Mouse (Mus musculus) kidney, postnatal 25 days (tissue): Measurements from ENCODE around the gene Gcnt1.

Experiments used
- DNase-seq, 2 experiments: peaks; one replicate each; pipeline ENCODE4 v3.0.0; 2021; ENCODE audit warnings: mixed read lengths in 2 of 2

Gcnt1 gene

DNA sequence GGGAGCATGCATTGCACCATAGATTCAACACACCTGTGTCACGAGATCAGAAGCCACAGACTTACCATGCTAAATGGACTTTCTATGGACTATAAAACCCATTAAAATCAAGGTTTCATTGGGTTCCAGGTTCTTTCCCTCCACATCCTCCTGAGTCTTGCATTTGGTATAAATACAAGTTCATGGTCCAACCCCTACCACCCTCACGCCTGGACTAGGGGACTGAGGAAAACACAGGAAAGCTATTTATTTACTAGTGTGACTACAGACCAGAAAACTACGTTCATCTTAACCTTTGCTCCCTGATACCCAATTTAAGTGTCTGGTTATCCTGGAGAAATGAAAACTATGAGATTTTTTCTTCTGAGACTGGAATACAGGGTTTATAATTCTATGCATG lies at the start of gene Gcnt1:
Gene Gcnt1, minus strand, starts transcription at position 144 of the 400 bp plus-strand sequence.
- DNase-seq = peak; percentile 46 to 75

DNA sequence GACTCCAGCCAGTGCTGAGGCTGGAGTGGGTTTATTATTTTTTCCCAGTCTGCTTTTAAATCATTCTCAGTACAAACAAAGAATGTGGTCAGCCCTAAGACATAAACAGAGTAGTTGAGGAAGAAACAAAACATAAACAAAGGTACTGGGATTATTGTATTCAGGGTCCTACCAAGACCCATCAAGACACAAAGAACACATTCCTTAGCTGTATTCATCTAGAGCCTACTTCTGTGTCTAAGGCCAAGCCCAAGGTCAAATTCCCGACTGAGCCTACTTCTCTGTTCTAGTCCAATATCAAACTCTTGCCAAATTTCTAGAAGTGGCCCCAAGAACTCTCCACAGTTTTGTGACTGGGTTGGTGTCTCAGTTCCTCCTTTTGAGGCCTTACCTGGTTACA lies 45.2 kb upstream of the Gcnt1 start:
- no peak for DNase-seq

- no peak for DNase-seq
Measured at GRCm38 (mm10) chr19:17412915-17413459, 40.3 kb upstream of the Gcnt1 start.

GRCm38 (mm10) chr19:17410465-17411065 lies 37.9 kb upstream of the Gcnt1 start:
- DNase-seq = no peak

GRCm38 (mm10) chr19:17409351-17409750 lies 36.7 kb upstream of the Gcnt1 start:
- no peak for DNase-seq

- DNase-seq = no peak
Measured at GRCm38 (mm10) chr19:17408591-17408990, 35.9 kb upstream of the Gcnt1 start.

DNA sequence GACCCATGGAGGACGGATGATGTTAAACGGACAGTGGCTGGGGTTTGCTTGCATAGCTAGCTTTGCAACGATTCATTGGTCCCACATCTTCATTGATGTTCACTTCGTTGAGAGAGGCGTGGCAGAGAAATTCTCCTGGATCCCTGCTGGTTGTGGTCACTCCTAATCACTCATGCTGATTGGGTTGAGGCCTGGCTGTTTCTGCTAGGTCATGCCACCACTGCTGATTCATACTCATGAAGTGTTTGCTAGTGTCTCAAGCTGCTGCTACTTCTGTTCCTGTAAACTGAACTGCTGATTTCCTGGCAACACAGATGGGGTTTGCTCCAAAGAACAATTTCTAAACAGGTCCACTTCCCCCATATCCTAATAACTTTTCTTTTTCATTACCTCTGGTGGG lies 34.2 kb upstream of the Gcnt1 start:
- DNase-seq = no peak

- no peak for DNase-seq
Measured at GRCm38 (mm10) chr19:17403175-17403574, 30.5 kb upstream of the Gcnt1 start.

DNA sequence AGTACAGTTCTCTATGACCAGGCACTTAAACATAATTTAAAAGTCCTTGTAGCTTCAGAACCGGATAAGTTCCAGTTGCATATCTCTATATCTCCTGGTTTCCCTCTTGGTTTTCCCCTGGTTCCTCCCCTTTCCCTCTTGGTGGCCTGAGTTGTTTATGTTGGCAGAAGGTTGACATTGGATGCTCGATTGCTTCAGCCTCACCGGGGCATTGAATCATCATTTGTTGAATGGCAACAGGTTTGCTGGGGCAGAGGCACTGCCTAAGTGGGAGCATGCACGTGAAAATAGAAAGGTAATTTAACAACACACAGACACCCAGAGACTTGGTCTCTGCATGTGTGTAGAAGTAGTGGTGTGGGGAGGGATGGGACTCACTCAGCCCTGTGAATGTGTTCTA lies 27.9 kb upstream of the Gcnt1 start:
- DNase-seq = no peak

- no peak for DNase-seq
Measured at GRCm38 (mm10) chr19:17399965-17400364, 27.3 kb upstream of the Gcnt1 start.

DNA sequence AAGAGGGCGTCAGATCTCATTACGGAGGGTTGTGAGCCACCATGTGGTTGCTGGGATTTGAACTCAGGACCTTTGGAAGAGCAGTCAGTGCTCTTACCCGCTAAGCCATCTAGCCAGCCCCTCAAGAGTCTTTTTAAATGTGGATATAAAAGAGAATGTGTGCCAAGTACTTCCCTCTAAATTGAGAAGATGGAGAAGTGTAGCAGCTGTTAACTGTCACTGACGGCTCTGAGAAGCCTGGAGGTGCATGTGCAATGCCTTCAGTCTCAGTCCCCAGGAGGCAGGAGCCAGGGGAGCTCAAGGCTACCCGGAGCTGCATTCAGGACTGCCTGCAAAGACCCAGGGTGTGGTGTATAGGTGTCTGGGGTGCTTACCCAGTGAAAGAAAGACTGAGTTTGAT lies 25.3 kb upstream of the Gcnt1 start:
- DNase-seq = no peak

GRCm38 (mm10) chr19:17396802-17397201 lies 24.2 kb upstream of the Gcnt1 start:
- no peak for DNase-seq

DNA sequence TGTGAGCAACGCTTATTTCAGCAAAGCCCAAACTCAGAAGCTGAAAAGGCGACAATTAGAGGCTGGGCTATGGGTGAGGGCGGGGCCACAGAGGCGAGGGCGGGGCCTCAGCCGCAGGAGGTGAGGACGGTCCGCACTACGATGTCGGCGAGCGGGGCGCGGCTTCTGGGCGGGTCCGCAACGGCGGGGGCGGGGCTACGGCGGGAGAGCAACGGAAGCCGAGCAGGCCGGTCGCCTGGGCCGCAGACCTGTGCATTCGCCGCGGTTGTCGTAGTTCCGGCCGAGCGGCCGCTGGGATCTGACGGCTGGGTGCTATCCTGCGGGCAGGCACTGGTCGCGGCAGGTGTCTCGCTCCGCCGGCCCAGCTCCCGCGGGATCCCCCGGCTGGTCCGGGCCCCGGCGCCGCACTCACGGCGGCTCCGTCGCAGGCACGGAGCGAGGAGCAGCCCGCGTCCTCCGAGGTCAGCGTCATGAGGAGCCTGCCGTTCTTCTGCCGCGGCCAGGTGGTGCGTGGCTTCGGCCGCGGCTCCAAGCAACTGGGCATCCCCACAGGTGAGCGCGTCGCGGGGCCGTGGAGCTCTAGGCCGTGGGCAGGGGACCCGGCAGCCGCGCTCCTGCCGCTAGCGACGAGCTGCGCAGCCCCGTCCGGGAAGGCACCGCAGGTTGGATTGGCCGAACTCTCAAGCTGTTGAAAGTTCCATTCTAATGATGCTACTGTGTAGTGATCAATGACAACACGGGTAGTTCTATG lies 21.4 kb upstream of the Gcnt1 start, which contains the start of gene Rfk:
Gene Rfk, plus strand, starts transcription at position 203 of the 751 bp plus-strand sequence.
- peak; percentile 96 to 97 for DNase-seq

DNA sequence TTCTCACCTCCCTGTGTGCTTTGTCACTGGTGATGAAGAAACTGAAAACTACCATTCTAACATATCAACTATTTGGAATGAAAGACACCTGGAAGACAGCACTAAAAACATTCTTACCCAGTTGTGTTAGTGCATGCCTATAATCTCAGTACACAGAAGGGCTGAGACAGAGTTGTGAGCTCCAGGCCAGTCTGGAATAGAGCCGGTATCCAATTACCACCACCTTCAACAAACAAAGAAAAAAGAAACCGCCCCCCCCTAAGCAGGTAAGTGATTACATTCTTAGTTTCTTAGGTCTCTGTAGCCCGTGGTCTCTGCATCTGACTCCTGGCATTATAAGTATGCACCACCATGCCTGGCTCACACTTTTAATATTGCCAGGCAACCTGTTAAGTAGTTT lies 20.2 kb upstream of the Gcnt1 start:
- no peak for DNase-seq

- no peak for DNase-seq
Measured at GRCm38 (mm10) chr19:17388404-17388803, 15.8 kb upstream of the Gcnt1 start.

GRCm38 (mm10) chr19:17386424-17386823 lies 13.8 kb upstream of the Gcnt1 start:
- DNase-seq = no peak

GRCm38 (mm10) chr19:17385426-17385825 lies 12.8 kb upstream of the Gcnt1 start:
- DNase-seq = no peak

- DNase-seq = no peak
Measured at GRCm38 (mm10) chr19:17385022-17385421, 12.4 kb upstream of the Gcnt1 start.

DNA sequence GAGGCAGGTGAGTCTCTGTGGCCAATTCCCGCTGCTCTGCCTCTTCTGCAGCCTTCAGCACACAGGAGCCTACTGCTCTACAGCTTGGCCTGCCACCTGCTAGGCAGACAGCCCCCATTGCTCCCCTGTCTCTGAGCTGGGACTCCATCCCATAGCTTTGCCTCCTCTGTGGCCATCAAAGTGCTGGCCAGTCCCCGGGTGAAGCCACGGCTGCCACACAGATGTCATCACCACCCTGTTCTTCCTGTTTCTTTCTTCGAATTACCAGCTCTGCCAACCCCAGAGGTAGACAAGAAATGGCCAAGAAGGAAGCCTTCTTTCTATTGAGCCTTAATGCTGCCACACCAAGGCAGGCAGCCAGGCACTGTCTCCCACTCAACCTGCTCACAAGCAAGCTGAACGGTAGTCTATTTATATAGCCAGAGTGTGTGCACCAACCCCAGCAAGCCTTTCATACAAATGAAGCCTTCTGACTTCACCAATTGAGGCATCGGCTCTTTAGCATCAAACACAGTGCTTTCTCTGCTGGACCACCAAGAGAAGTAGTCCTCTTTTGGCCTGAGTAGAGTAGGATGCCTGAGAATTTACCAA lies 10.3 kb upstream of the Gcnt1 start:
- DNase-seq = no peak

GRCm38 (mm10) chr19:17380549-17380948 lies 7.9 kb upstream of the Gcnt1 start:
- no peak for DNase-seq

DNA sequence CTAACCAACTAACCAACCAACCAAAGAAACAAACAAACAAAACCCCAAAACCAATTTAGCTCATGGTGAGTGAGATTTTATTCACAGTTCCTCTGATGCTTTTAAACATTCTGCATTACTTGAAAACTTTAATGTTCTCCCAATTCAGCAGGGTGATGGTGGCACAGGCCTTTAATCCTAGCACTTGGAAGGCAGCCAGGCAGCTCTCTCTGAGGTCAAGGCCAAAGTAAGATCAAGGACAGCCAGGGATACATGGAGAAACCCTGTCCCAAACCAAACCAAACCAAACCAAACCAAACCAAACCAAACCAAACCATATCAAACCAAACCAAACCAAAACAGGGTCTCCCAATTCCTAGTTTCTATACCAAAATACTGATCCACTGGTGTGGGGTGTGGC lies 6.2 kb upstream of the Gcnt1 start:
- DNase-seq = peak; percentile 51 to 61

DNA sequence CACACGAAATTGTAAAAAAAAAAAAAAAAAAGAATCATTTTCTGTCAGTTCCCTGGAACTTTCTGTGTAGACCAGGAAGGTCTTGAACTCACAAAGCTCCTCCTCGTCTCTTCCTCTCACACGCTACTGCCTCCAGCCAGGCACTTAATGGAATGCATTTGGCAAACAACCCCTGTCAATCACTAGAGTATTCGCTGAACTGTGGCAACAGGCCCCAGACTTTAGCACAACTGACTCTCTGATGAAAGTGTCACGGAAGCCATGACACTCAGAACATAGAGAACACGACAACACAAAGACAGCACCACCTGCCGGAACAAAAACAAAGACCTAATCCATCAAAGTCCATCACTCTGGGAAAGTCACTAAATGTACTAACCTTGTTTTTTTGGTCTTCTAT lies 3.1 kb downstream of the Gcnt1 start:
- peak; percentile 29 to 64 for DNase-seq

- no peak for DNase-seq
Measured at GRCm38 (mm10) chr19:17368557-17368956, 4.1 kb downstream of the Gcnt1 start.
